Mouse (Mus musculus): Measurements from ENCODE around the gene Ccdc182.

DNA sequence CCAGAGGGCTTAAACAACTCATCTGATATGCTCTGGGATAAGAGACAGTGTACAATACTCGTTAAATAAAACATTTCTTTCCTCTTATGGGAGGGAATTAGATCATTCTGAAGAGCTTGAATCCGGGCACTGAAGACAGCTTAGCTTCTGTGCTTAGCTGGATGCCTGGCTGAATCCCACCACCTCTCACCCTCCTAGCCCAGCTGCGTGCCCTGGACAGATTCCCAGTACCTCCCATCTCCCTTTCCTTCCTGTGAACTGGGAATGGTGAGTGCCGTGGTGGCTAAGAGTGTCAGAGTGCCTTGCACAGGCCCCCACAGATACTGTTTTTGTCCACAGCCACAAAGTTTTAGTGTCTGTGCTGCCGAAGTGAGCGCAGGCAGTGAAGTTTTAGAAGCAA, 27.5 kb upstream of the Ccdc182 start:
- TF ChIP-seq CTCF (IDR thresholded peaks at IDR 0.05; ENCODE audit: low read depth) (no peak), EP300 (IDR thresholded peaks at IDR 0.05; ENCODE audit: low read depth) (no peak)
